Mouse (Mus musculus) embryonic facial prominence, embryonic 13.5 days (tissue): ENCODE results near the gene Galnt9. TPM values are rescaled to one million over a fixed set of nuclear protein-coding genes. Genes with fewer than 3 reads are reported as not detected.
A peak's percentile ranks its signal among the peaks of the same experiment; 100 is the strongest.

ENCODE experiments used
- ATAC-seq: fragments of 200-750 bp; cut with Nextera tagmentation; 2 replicates; pipeline ENCODE4 v1.8.0; 2017; ENCODE audit warnings: low read depth; ENCODE audit not compliant: insufficient number of reproducible peaks, insufficient read depth, low FRiP score, low TSS enrichment
- H3K27ac ChIP-seq: fragments of 300-500 bp; sonication (generic); 2 replicates; pipeline ENCODE4 v1.5.1; 2015; ENCODE audit warnings: moderate library complexity, mild to moderate bottlenecking, inconsistent platforms
- H3K27me3 ChIP-seq: fragments of 300-500 bp; sonication (generic); 2 replicates; pipeline ENCODE4 v1.6.1; 2015; ENCODE audit warnings: mild to moderate bottlenecking, inconsistent platforms
- H3K36me3 ChIP-seq: fragments of 300-500 bp; sonication (generic); 2 replicates; pipeline ENCODE4 v1.6.1; 2015; ENCODE audit warnings: mild to moderate bottlenecking, inconsistent platforms
- H3K4me1 ChIP-seq: fragments of 300-500 bp; sonication (generic); 2 replicates; pipeline ENCODE4 v1.6.1; 2015; ENCODE audit warnings: inconsistent platforms
- H3K4me2 ChIP-seq: fragments of 300-500 bp; sonication (generic); 2 replicates; pipeline ENCODE4 v1.6.1; 2015; ENCODE audit warnings: moderate library complexity, mild to moderate bottlenecking, inconsistent platforms
- H3K4me3 ChIP-seq: fragments of 300-500 bp; sonication (generic); 2 replicates; pipeline ENCODE4 v1.5.1; 2015; ENCODE audit warnings: mild to moderate bottlenecking, inconsistent platforms
- H3K9ac ChIP-seq: fragments of 300-500 bp; sonication (generic); 2 replicates; pipeline ENCODE4 v1.6.1; 2015; ENCODE audit warnings: mild to moderate bottlenecking, inconsistent platforms
- H3K9me3 ChIP-seq: fragments of 300-500 bp; sonication (generic); 2 replicates; pipeline ENCODE4 v1.6.1; 2016; ENCODE audit warnings: inconsistent platforms
- WGBS: fragments of 180-500 bp; shearing (Covaris S2); methylation state at CpG from one replicate; pipeline ENCODE4 v1.1.7; 2015; ENCODE audit warnings: mixed read lengths; 5-methylcytosine and 5-hydroxymethylcytosine counted together
- polyA plus RNA-seq: library from polyadenylated mRNA; unstranded; fragments of >200 nt; fragmentation: Nextera tagmentation; extraction: Ambion mirVana; gene quantifications from 2 replicates; pipeline ENCODE4 v1.2.1, GENCODE M21; 2015

Gene Galnt9
- polyA plus RNA-seq, 1 experiment from 2014 or later: 1.0 TPM

GRCm38 (mm10) chr5:110638306-110639074 is 94.3 kb downstream of the Galnt9 start:
- no peaks in the 10 kb centered on the region for H3K9me3 ChIP-seq
- no peak overlapping the region for H3K27ac ChIP-seq
- H3K4me3 ChIP-seq: no peak overlapping the region
- 83% methylated on average over 7 of the region's 7 CpGs for WGBS
- 0 out of 2 replicates have a peak, but pooled peaks cover 4% of the 10 kb centered on the region for H3K4me1 ChIP-seq
- no peak overlapping the region for H3K9ac ChIP-seq
- no peaks in the 10 kb centered on the region for H3K36me3 ChIP-seq
- no peaks in the 10 kb centered on the region for H3K27me3 ChIP-seq
- no peak overlapping the region for H3K4me2 ChIP-seq
- ATAC-seq: no peak

GRCm38 (mm10) chr5:110639459-110639858 is 95.3 kb downstream of the Galnt9 start:
- Histone ChIP-seq H3K9me3 (no peaks in the 10 kb centered on the region), H3K9ac (0 out of 2 replicates have a peak overlapping the region, but pooled peaks have one; percentile 60), H3K4me3 (peak overlapping the region; percentile 20; the same call in 1 of the 2 replicates), H3K27me3 (no peaks in the 10 kb centered on the region), H3K4me1 (0 out of 2 replicates have a peak, but pooled peaks cover 4% of the 10 kb centered on the region), H3K36me3 (no peaks in the 10 kb centered on the region), H3K4me2 (peak overlapping the region; percentile 51), H3K27ac (no peak overlapping the region)
- 24% methylated on average over 12 of the region's 12 CpGs for WGBS
- ATAC-seq: no peak

- no peaks in the 10 kb centered on the region for H3K4me1 ChIP-seq
- H3K9ac ChIP-seq: no peak overlapping the region
- no peaks in the 10 kb centered on the region for H3K9me3 ChIP-seq
- no peak overlapping the region for H3K27ac ChIP-seq
- no peak for ATAC-seq
- H3K36me3 ChIP-seq: peaks cover 64% of the 10 kb centered on the region
- no peak overlapping the region for H3K4me3 ChIP-seq
- no peak overlapping the region for H3K4me2 ChIP-seq
- H3K27me3 ChIP-seq: no peaks in the 10 kb centered on the region
Observed at GRCm38 (mm10) chr5:110646377-110646776, 102.2 kb downstream of the Galnt9 start.

- H3K4me3 ChIP-seq: peak within 1 kb of the TSS; percentile 96
- peaks cover 75% of the 10 kb centered on the region for H3K36me3 ChIP-seq
- H3K27ac ChIP-seq: no peak within 1 kb of the TSS
- peak within 1 kb of the TSS; percentile 92 for H3K9ac ChIP-seq
- peak within 1 kb of the TSS; percentile 92 for H3K4me2 ChIP-seq
- WGBS: under 1% methylated on average over 91 of the region's 91 CpGs
- no peaks in the 10 kb centered on the region for H3K27me3 ChIP-seq
- H3K9me3 ChIP-seq: no peaks in the 10 kb centered on the region
- peaks cover 17% of the 10 kb centered on the region for H3K4me1 ChIP-seq
- peak; percentile 66 for ATAC-seq
Observed at GRCm38 (mm10) chr5:110652719-110653648, 108.8 kb downstream of the Galnt9 start, which contains the start of the genes Noc4l and Ddx51. Gene Noc4l (minus strand): TSS chr5:110653417. Gene Ddx51 (plus strand): TSS chr5:110653451.

- 2% methylated on average over 37 of the region's 37 CpGs for WGBS
- Histone ChIP-seq H3K27ac (no peak overlapping the region), H3K4me2 (peak overlapping the region; percentile 92), H3K27me3 (no peaks in the 10 kb centered on the region), H3K4me1 (peaks cover 17% of the 10 kb centered on the region), H3K36me3 (peaks cover 75% of the 10 kb centered on the region), H3K9me3 (no peaks in the 10 kb centered on the region), H3K9ac (peak overlapping the region; percentile 92), H3K4me3 (peak overlapping the region; percentile 96)
- no peak for ATAC-seq
Observed at GRCm38 (mm10) chr5:110653686-110654085, 109.5 kb downstream of the Galnt9 start.

- no peak overlapping the region for H3K27ac ChIP-seq
- H3K9me3 ChIP-seq: no peaks in the 10 kb centered on the region
- no peak for ATAC-seq
- no peak overlapping the region for H3K4me2 ChIP-seq
- H3K27me3 ChIP-seq: no peaks in the 10 kb centered on the region
- peaks cover 93% of the 10 kb centered on the region for H3K36me3 ChIP-seq
- no peak overlapping the region for H3K9ac ChIP-seq
- H3K4me1 ChIP-seq: no peaks in the 10 kb centered on the region
- H3K4me3 ChIP-seq: no peak overlapping the region
Observed at GRCm38 (mm10) chr5:110659682-110660081, 115.5 kb downstream of the Galnt9 start.

GRCm38 (mm10) chr5:110664041-110664440 is 119.9 kb downstream of the Galnt9 start:
- WGBS: 89% methylated on average over 2 of the region's 2 CpGs
- no peak overlapping the region for H3K27ac ChIP-seq
- no peaks in the 10 kb centered on the region for H3K9me3 ChIP-seq
- no peaks in the 10 kb centered on the region for H3K4me1 ChIP-seq
- H3K9ac ChIP-seq: no peak overlapping the region
- no peak for ATAC-seq
- no peaks in the 10 kb centered on the region for H3K27me3 ChIP-seq
- H3K4me2 ChIP-seq: no peak overlapping the region
- H3K36me3 ChIP-seq: peaks cover 94% of the 10 kb centered on the region
- no peak overlapping the region for H3K4me3 ChIP-seq

GRCm38 (mm10) chr5:110664750-110665269 is 120.7 kb downstream of the Galnt9 start:
- Histone ChIP-seq H3K4me3 (no peak overlapping the region), H3K27ac (no peak overlapping the region), H3K4me1 (no peaks in the 10 kb centered on the region), H3K9me3 (no peaks in the 10 kb centered on the region), H3K4me2 (no peak overlapping the region), H3K9ac (no peak overlapping the region), H3K36me3 (peaks cover 93% of the 10 kb centered on the region), H3K27me3 (no peaks in the 10 kb centered on the region)
- ATAC-seq: no peak
- WGBS: 82% methylated on average over 2 of the region's 2 CpGs

GRCm38 (mm10) chr5:110665486-110666121 is 121.4 kb downstream of the Galnt9 start:
- no peak overlapping the region for H3K4me2 ChIP-seq
- no peak overlapping the region for H3K9ac ChIP-seq
- H3K36me3 ChIP-seq: peaks cover 95% of the 10 kb centered on the region
- H3K4me3 ChIP-seq: no peak overlapping the region
- WGBS: 78% methylated on average over 6 of the region's 6 CpGs
- no peak for ATAC-seq
- H3K27me3 ChIP-seq: no peaks in the 10 kb centered on the region
- no peaks in the 10 kb centered on the region for H3K9me3 ChIP-seq
- H3K4me1 ChIP-seq: no peaks in the 10 kb centered on the region
- H3K27ac ChIP-seq: no peak overlapping the region
